Mouse (Mus musculus) embryonic fibroblast, embryonic 13.5 days (primary cell): ENCODE results near the gene Ush2a.

Experiments
- CTCF ChIP-seq: IDR thresholded peaks from 2 replicates; pipeline ENCODE4 v1.5.1; 2011; ENCODE audit warnings: mild to moderate bottlenecking, control low read depth, low read length, moderate library complexity, borderline replicate concordance; ENCODE audit not compliant: insufficient read depth
- POLR2A ChIP-seq: IDR thresholded peaks from 2 replicates; pipeline ENCODE4 v1.6.1; 2011; ENCODE audit warnings: low read depth, mild to moderate bottlenecking, control low read depth, low read length, moderate library complexity

GRCm38 (mm10) chr1:188945326-188945725 is 683.5 kb downstream of the Ush2a start:
- TF ChIP-seq CTCF (no peak), POLR2A (no peak)
